Mouse (Mus musculus) retina, embryonic 14.5 days (tissue): ENCODE measurements at regions not wholly inside any gene's neighbourhood (a gene's known extent, or its start where the extent isn't known, plus 50 kb on each side); places are given as distances from the start of the nearest gene placed in this dataset.

Source experiments
- DNase-seq: peaks from one replicate; pipeline ENCODE4 v3.0.0-alpha.2; 2015; ENCODE audit warnings: low spot score

- no peak for DNase-seq
These were observed 287.0 kb downstream of the Tns3 start for GRCm38 (mm10) chr11:8377301-8377700.

DNA sequence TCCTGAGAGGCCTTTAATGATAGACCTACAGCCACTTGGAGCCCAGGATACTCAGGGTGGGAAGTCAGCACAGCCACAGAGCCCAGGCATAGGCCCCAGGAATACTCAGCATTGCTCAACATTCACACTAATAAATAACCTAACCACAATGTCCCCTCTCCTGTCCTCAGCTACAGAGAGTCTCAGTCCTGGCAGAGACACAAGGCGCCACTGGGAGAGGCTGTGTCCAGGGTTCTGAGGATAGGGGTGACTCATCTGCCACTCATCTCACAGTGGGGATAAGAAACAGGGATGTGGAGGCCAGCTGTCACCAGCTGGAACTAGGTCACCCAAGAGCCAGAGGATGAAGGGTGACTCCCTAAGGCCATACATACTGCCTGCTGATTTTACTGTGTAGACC is 298.8 kb downstream of the Tns3 start:
- no peak for DNase-seq

GRCm38 (mm10) chr11:8364703-8365433 is 299.5 kb downstream of the Tns3 start:
- DNase-seq = peak; percentile 3

DNA sequence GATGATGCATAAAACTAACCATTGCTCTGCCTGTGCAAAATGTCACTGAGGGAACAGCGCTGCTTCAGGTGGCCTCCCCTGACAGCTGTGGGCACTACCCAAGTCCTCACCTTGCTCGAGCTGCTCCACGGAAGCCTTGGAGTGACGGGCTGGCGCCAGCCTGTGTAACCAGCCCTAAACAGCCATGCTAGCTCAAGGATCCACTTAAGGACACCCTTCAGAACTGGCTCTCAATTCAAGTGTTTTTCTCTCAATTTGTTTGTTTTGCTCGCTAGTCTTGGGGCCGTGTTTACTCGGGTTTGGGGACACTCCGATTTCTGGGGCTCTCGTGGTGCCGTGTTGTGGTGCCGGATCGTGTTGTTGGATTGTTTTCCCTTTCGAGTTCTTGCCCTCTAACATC is 319.4 kb downstream of the Tns3 start:
- no peak for DNase-seq

- peak; percentile 79 for DNase-seq
These were observed 361.8 kb downstream of the Tns3 start for GRCm38 (mm10) chr11:8302347-8303188.

DNA sequence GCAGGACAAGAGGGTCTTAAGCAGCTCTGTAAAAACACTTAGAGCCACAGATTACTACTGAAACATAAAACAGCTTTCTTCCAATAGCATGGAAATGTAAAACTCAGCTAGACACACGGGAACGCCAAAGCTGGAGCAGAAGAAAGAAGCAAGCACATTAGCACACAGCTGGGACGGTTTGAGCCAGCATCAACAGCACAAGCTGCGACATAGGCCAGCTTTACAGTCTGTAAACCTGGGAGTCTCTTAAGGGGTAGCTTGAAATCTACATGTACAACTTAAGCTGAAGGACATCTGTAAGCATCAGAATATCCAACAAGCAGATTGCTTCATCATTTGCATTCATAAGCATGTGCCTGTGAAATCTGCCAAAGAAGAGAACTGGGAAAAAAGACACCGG is 366.9 kb downstream of the Tns3 start:
- no peak for DNase-seq

DNA sequence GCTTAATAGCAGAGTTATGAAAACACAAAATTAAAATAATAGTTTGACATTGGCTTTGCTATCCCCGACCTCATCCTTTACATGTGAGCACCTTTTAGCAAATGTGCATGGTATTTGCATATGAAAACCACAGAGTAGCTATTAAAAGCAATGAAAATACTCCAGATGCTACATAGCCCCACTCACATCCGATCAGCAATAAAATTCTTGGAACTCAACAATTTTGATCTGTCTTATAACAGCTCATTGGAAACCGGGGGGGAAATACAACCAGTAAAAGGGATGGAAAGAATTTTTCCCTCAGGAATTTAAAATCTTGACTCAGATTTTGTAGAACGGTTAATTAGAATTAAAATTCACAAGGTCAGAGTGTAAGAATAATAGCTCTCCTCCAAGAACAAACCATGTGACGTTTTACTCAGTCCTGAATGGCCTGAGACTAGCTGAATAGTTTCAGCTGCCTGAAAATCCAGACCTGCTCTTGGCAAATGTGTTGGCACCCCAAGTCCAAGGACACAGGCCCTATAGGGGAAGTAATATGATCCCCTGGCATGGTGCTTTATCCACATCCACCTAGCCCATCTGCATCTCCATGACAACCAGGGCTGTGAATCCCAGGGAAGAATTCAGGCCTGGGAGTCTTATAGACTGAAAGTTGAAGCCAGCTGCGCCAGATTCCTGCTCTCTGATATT is 370.9 kb downstream of the Tns3 start:
- DNase-seq = no peak

DNA sequence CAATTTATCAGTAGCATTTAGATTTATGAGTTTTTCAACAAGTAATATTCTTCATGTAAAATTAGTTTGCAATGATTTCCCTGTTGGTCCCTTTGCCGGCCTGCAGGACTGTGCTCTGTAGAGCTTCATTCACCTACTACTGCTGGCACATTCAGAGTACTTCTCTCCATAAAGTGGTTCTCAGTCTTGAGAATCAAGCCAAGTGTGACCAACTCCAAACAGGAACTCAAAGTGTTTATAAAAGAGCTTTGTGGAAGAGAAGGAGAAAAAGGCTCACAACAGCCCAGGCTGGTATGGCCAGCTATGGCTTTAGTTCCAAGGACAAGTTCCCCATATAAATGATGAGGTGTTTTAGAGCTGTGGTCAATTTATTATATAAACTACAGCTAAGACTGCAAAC is 379.1 kb downstream of the Tns3 start:
- no peak for DNase-seq

GRCm38 (mm10) chr11:8275203-8275602 is 389.1 kb downstream of the Tns3 start:
- DNase-seq = no peak

GRCm38 (mm10) chr11:8269171-8269570 is 395.2 kb downstream of the Tns3 start:
- no peak for DNase-seq

DNA sequence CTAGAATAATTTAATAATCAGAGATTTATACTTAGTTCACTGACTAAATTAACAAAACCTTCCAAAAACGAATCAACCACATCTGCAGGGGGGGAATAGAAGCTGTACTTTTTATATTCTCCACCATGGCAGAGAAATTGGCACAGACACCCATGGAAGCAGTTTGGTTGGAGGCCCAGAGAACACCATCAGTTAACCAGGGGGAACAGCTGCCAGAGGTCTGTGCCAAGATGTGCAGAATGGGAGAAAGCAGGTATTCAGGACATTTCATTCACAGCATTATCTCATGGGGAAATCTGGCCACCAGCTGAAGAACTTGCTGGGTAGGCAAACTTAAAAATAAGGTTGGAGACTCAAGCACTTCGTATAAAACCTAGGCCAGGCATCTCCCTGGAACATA is 410.3 kb downstream of the Tns3 start:
- DNase-seq = no peak

DNA sequence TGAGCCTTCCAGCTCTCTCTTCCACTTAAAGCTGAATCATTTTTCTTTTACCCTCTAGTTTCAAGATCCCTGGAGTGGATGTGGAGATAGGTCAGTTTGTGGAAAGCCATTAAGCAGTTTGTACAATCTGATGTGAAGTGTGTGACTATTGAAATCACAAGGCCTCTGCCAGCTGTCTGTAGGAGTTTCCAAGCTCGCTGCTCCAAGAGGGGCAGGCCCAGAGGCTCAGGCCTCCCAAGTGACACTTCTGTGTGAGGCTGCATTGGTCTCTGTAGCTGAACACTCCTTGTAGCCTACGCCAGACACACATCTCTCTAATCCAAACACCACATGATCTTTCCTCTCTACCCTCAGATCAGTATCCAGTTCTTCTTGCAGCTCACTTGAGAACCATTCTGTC is 413.0 kb downstream of the Tns3 start:
- no peak for DNase-seq

DNA sequence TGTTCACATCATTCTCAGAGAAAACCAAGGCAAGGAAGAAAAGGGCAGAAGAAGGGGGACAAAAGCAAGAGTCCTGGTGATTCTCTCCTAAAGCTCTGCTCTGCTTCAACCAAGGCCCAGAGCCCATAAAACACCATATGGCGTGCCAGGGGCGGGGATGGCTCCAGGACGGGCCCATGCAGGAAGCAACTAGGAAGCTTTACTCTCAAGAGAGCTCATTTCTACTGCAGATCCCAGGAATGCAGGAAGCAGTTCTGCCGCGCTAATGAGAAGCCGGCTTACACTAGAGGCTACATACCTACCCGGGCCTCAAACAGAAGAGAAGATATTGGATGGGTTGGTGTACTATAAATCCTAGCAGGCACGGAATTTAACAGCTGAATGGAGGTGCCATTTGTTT is 414.9 kb downstream of the Tns3 start:
- DNase-seq = no peak

GRCm38 (mm10) chr11:8247535-8247934 is 416.8 kb downstream of the Tns3 start:
- DNase-seq = no peak

DNA sequence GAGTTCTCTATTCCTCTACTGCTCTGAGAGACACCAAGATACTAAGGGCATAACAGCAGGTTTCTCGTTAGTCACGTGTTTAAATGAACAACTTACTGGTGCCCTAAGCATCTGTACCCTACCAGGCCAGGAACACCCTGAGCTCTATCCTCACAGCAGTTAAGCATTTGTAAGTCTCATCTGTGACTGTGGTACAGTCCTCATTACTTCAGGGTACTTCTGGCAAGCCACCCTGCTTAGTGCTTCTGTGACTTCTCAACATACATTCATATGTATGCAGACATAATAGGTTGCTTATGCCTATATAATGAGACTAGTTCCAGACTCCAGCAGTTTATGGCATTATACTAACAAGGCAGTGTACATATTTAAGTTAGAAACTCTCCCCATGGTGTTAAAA is 417.3 kb downstream of the Tns3 start:
- no peak for DNase-seq

DNA sequence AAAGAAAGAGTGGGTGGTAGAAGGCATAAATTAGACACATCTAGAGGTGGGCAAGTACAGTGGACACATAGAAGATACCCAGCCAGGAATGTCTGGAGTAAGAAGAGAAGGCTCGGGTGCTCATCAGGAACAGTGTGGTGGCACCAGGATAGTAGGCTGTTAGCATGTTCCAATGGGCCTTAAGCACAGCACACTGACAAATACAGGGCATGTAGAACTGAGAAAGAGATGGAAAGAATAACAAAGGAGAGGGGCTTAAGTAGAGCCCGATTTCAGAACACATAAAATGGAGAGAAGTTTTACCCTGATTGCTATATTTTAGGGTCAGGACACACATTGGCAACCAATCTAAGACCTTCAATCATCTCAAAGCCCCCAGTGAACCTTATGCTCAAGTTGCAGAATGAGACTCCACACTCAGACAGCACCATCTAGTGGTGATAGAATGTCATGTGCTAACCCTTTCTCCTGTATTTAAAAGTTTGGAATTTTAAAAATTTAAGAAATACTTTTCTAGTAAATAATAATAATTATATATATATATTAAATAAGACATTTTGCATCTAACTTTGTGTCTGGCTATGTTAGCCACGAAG is 418.8 kb downstream of the Tns3 start:
- DNase-seq = peak; percentile 79

DNA sequence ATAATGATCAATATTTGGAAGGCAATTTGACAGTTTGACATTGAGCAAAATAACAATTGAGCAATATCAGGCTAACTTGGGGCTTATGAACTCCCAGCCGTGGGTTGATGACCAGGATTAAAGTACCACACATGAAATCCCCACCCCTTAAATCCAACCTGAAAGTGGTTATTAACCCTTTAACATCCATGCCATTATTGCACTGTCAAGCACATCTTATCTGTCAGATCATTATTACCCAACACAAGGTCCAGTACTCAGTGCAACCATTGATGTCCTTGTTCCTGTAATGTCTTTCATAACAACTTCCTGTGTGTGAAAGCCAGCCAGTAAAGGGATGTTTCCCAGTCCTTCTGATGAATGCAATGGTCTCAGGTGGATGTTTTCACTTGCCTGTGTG is 425.8 kb downstream of the Tns3 start:
- DNase-seq = no peak

- no peak for DNase-seq
These were observed 426.8 kb downstream of the Tns3 start for GRCm38 (mm10) chr11:8237556-8237955.

DNA sequence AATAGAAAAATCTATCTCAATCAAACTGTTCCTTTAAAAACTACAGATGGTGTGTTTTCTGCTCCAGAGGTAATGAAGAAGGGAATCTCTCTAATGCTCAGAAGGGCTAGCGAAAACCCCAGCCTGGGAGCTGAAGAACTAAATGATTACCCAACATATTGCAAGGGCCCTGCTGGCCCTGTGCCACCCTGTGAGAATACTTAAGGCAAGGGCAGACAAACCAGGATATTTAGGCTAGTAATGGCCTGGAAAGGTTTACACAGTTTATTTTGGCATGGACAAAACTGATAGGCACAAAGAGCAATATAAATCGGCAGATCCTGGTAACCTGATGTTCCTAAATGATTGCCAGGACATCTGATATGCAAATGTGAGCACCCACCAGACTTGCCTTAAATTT is 428.3 kb downstream of the Tns3 start:
- no peak for DNase-seq

DNA sequence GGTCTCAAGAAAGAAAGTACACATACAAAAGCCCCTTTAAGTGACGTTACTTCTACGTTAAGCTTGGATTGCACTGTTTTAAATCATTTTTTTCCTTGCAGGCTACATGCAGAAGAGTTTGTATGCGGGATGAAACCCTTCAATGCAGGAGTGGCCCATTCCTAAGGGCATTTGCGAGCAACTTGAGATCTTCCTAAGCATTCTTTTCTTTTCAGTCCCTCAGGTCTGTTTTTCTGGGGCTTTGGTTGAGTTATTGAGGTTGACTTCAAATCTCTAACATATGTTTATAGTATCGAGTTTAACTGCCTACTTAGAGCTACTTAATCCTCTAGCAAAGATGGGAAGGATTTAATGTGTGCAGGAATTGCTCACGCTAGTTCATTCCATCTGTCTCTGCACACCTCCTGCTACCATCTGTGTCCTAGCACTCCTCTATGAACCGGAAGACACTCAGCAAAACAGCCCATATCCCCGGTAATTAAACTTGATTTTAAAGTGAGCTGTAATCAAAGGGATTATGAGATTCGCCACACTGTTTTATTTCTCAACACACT is 431.6 kb downstream of the Tns3 start:
- DNase-seq = no peak

GRCm38 (mm10) chr11:8229787-8230186 is 434.5 kb downstream of the Tns3 start:
- DNase-seq = peak; percentile 15

DNA sequence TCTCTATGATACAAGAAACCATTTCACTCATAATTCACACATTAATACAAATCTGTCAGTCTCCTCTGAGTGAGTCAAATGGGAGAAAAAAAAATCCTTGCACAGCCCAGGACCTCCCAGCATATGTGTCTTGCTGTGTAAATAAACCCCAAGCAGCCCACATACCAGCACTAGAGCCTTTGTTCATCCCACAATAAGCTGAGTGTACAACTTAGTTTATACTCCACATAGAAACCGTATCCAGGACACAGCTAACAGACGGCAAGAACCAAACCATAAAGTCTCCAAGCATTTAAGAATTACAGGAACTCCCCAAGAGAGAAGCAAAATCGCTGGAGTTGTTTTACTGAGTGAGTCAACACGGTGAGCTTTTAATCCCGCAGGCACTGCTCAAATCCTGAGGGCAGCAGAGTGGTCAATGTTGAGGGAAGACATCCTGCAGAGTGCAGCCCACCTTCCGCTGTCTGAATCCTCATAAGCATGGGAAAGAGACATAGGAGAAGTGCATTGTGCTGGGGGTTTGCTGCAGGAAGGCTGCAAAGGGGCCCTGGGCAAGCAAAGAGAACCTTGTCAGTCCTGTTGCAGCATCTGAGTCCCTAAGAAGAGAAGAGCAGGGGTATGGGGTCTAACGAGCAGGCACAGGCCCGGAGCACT is 436.4 kb downstream of the Tns3 start:
- no peak for DNase-seq
